Mouse (Mus musculus): ENCODE measurements around the gene Robo2.
A peak's percentile ranks its signal among the peaks of the same experiment; 100 is the strongest.
"Not testable (repeated sequence)": the region's sequence is repeated elsewhere in the genome, so short reads cannot be mapped to it uniquely, and the experiment has no call there.

Gene Robo2

DNA sequence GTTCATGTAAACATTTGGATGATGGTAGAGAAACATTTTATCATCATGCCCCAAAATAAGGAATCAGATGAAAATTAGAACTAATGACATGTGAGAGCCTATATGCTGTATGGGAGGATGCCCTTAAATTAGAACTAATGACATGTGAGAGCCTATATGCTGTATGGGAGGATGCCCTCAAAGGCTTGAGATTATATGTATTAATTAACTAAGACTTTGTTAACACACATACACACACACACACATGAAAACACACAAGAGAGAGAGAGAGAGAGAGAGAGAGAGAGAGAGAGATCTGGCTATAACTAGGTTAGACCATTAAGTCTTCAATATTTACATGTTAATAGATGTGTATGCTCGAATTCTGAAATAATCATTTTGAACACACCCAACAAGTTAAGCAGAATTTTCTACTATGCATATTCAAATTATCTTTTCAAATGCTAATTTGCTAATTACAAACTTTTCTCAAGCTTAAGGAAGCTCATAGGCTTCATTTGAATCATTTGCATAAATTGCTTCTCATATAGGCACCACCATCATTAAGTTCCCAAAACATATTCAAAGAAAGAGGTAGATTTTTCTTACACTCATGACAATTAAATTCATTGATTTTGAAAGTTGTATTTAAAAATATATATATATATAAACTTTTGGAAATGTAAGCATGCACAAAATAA lies 211.5 kb downstream of the Robo2 start:
- DNase-seq: no peak

DNA sequence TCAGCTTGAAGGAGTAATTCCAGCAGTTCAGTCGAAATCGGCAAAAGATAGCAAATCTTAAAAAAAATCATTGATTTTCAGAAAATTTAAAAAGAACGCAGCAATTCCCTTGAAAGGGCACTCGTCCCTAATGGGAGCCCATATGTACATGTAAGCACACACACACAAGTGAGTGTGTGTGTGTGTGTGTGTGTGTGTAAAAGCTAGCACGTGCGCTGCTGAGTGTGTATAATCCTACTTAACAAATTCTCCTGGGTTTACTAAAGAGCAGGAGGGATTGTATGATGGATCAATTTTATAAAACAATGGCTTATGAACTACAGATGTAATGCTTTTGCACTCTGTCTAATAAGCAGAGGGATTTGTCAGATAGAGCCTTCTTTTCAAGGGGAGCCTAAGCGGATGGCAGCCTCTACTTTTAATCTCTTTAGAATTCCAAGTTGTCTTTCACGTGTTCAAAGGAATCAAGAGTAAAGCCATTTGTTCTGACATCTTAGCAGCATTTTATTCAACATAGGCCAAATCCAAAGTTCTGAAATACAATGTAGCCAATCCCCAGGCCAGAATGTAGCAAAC lies 218.6 kb downstream of the Robo2 start:
- DNase-seq: peak; percentile 38

DNA sequence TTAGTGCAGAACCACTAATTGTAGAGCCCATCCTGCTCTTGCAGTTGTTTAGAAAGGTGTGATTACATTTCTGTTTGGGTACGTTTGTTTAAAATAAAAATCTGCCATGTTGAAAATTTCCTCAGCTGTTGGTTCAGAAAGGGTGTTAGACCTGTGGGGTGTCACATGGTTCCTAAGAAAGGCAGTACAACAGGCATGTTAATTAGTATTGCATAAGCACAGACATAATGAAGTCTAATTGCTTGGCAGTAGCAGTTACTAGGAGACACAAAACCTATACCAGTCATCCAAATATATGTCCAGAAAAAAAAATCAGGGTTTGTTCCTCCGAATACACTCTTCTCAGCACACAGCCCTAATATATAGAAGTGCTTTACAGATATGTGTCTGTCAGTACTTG lies 220.0 kb downstream of the Robo2 start:
- DNase-seq: no peak

DNA sequence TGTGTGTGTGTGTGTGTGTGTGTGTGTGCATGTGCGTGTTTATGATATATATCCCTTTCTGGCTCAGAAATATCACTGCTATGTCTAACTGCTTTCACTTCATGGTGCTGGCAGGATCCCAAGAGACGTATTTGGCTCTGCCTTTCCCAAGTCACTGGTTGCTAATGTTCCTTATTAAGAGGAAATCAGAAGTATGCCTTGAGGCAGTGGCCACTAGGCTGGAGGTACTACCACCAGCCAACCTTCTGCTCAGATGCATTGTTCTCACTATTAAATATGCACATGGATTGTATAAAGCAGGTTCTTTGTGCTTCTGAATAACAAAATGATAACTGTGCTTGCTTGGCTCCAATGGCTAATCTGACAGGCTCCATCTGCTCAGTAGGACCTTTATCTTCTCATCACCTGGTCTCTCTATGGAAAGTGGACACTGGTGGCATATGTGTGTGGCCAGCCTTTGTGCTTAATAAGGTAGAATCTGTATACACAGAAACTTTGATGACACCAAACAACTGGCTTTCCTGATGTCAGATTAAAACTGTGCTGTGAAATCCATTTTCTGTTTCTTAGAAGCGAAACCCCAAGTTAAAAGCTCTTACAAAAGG lies 229.0 kb downstream of the Robo2 start:
- DNase-seq: peak; percentile 56

DNA sequence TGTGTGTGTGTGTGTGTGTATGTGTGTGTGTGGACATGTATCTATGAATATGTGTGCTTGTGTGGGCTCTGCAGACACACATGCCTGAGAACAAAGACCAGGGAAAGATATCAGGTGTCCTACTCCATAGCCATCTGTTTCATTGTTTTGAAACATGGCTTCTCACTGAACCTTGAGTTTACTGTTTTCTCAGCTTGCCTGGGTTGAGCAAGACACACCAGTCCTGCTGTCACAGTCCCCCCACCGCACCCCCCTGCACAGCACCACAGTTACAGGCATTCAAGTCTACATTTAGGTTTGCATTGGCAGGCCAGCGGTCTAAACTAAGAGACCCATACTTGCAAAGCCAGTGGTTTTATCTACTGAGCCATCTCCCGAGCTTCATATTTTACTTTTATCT lies 239.0 kb downstream of the Robo2 start:
- DNase-seq: peak; percentile 30

DNA sequence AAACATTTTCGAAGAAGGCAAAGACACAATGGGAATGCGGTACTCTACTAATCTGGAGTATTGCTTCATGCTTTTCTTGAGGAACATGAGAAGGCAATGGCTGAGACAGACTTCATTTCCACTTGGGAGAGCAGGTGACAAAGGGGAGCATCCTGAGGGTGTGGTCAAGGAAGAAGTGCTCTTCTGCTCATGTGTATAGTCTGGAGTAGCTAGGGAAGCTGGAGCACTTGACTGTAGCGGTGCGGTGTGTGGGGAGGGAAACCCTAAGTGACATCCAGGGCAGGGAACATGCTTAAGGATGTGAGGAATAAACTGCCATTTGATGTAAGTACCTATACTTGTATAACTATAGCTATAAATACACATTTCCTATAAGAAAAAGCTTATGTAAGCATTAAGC lies 242.0 kb downstream of the Robo2 start:
- DNase-seq: no peak

DNA sequence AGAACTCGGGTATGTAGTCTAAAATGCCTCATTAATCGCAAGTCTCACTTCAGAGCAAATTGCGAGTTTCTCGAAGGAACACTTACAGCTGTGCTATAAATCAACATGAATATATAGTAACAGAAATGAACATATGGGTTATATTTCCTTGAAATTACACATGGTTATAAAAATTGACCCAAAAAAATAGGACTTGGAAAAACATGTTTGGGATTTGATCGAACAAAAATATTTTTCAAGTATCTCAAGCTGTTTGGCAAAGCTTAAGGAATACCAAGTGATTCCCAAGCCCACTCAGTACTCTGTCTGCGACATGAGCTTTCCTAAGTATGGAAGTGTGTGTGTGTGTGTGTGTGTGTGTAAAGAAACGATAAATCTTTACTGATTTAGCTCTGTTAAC lies 242.5 kb downstream of the Robo2 start:
- DNase-seq: no peak

DNA sequence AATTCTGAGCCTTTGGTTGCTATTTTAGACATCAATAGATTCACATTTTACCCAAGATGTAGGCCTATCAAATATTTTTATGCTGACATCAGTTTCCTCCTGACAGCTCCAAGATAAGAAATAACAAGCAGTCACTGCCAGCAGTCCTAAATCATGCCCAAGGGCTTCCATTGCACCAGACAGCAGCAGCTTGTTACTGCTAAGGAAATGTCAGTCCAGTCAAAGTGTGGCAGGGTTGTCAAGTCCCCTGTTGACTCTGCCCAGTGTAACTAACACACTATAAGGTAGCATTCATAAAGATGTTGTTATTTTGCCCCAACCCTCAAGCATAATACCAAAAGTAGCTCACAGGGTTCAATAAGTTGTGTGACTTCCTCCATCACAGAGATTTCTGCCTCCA lies 243.8 kb downstream of the Robo2 start:
- no peak for DNase-seq

DNA sequence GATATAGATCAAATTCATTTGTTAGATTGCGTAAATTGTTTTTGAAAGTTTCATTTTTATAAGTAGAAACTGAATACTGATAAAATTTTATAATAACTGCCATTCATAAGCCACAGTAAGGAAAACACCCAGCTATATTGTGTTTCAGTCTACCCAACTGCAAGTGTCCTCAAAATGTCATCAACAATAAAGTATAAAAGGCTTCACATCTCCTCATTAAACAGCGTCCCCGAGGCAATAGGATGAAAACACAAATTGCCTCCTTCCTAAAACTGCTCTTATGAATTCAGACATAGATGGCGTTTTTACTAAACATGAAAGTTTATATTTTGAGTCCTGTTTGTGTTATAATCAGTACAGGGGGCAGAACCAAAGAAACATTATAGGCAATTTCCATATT lies 249.6 kb downstream of the Robo2 start:
- DNase-seq: peak; percentile 92

DNA sequence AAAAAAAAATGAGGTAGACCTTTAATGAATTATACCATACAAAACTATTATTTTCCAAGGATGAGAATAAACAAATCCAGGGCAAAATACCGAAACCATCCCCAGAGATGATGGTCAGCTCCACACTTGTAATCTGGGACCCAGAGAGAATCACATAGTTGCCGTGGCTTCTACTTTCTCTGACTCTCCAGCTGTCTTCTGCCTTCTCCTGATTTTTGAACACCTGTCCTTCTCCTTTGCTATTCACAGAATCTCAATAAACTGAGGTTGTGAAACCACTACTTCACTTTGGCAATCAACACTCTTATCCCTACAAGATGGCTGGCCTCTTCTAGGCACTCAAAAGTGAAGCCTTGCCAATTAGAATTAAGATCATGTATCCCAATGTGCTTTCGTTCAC lies 252.4 kb downstream of the Robo2 start:
- DNase-seq: no peak

DNA sequence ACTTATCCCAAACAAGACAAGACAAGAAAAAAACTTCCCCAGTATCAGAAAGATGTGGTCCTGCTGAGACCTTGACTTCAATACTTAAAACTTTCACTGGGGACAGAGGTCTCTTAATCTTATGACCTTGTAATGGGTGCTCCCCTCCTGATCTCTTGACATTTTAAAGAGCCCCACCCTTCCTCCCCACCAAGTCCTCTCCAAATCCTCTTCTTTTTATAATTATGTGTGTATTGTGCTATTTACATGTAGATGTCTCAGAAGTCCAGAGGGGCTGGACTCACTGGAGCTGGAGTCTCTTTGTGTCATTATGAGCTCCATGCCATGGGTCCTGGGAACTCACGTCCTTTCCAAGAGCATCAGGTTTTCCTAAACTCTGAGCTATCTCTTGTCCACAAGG lies 275.4 kb downstream of the Robo2 start:
- DNase-seq: no peak

DNA sequence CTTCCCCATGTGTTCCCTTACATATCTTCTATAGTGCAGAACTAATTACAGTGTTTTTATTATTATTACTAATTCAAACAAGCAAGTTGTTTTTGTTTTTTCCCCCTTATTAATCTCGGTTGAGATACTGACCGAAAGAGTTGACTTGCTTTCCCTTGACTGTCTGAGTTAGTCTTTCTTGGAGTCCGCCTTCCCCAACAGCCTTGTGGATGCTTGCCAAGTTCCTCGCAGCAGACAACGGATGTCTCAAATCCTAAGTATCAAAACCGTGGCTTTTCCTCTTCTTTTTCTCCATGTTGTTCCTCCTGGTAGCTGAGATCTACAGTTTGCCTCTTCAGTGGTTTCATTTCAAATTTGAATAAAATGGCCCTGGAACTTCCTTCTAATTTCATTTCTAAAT lies 278.8 kb downstream of the Robo2 start:
- DNase-seq: no peak

DNA sequence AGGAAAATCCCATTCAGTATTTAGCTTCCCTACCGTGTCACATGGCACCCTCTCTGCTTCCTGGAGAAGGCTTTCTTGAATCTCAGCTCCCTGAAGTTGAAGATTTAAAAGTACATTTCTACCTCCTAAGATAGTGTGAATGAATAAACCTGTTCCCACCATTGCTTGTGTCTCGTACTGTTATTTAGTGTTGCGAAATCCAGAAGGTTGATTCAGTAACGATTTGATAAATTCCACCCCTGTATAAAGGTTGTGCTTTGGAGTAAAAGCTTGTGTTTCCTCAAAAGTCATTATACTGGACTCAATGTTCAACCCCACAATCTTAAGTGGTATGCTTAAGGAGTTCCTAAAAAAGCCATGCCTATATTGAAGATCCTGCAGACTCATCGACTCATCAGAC lies 280.3 kb downstream of the Robo2 start:
- DNase-seq: no peak

DNA sequence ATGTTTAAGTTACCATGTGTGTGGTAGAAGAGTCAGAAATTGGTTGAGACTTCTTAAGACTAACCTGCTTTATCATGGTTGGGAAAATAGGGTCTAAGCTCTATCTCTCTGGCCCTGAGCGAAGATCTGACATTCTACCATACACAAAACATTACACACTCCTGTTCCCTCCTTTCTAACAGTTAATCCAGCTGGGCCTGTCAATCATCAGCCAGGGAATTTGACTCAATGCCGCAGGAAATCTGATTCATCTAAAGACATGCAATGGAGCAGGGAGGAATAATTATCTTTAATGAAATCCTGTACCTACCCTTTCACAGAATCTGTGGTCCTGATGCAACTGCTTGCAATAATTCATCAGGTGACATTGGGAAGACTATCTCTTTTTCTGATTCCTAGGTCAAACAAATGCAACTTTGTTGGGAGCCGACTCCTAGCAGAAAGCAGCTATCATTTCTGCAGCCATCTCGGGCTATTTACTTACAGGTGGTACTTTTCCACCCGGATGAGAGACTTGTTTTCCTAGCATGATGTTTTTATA lies 283.1 kb downstream of the Robo2 start:
- DNase-seq: no peak

DNA sequence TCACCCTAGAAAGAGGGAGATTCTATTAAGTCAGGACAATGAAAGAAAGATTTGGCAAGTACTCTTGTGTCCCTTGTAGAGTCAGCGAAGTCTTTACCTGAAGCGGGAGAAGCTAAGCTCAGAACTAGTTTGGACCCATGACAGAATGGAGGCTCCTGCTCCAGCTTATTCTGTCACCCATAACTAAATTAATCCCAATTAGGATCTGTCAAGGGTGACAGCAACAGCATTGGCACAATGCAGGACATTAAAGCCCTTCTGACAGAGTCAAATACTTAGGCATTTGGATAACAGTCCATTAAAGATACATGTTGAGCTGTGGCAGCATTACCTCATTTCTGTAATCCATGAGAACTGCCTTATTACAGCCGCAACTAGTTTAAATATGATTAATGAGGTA lies 298.5 kb downstream of the Robo2 start:
- peak; percentile 62 for DNase-seq

DNA sequence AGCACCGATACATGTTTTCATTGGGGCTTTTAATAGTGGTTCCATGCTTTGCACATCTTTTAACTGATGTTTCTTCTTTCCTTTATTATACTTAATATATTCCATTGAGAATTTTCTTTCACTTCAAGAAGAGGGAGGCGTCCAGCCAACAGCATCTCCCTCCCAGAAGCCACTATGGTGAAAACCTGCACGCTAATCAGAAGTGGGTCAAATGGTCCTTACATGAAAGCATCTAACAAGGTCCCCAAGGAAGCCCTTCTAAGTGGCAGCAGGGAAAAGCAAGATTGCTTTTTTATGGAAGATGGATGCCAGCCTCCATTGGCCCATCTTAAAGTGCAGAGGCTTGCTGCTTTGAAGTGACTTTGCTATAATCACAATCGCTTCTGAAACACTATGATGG lies 300.5 kb downstream of the Robo2 start:
- peak; percentile 28 for DNase-seq

DNA sequence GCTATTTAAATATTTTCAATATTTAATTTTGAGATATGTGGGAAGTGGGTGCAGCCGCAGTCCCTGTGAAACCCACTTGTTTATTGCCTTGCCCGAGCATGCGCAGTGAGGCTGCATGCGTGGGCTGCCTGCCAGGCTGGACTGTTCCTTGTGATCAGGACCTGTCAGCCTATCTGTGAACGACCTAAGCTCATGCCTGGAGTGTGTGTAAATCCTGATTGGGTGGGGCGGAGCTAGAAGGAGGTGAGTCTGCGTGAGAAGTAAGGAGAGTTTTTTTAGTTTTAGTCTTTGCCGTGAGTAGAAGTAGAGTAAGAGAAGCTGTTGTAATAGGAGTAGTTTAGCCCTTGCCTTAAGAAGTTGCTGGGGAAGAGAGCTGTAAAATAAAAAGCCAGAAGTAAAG lies 307.2 kb downstream of the Robo2 start:
- not testable (repeated sequence) for DNase-seq

DNA sequence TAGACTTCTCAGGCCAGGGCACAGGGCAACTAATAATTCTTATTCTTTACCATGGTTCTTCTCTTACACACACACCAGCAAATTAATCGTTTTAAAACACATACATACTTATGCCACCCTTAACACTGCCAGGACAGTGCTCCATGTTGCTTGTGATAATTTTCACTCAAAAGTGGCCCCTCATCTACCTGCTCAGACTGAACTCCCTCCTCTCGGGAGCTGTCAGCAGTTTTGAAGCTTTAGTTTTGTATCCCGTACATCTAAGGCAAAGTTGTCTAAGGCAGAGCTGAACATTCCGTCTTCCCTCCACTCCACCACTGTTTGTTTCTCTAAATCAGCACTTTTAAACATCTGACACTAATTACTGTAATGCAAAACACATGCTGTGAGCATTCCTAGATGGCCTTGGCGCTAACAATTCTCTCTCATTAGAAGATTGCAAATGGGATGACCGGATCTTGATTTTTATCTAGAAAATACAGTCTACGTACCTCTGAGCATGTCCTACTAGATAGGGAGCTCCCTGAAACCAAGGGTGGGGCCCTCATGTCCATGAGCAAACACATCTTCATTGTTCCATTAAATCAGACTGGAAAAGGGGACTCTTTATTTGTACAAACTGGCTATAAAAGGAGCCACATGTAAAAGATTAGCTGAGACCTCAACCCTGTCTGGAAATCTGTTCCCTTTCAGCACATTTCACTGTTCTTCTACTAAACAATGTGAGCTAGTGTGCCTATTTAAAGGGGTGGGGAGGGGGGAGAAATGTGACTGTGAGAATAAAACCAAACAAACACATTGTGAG lies 318.4 kb downstream of the Robo2 start:
- DNase-seq: peak; percentile 47

DNA sequence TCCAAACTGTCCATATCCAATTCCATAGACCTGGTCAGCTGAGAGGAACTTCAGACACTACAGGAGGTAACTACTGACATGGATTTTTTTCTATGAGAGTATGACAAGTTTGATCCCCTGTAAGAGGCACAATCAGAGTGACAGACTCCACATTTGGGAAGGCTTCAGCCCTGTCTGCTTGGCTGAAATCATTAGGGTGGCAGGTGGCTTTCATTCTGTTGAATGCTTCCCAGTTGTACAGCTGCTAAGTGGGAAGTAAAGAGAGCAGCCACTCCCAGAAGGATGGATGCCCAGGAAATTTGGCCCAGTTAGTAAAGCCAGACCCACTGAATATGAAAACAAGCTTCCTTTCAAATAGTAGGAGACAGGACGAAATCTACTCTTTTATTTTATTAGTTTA lies 321.7 kb downstream of the Robo2 start:
- DNase-seq: peak; percentile 81

DNA sequence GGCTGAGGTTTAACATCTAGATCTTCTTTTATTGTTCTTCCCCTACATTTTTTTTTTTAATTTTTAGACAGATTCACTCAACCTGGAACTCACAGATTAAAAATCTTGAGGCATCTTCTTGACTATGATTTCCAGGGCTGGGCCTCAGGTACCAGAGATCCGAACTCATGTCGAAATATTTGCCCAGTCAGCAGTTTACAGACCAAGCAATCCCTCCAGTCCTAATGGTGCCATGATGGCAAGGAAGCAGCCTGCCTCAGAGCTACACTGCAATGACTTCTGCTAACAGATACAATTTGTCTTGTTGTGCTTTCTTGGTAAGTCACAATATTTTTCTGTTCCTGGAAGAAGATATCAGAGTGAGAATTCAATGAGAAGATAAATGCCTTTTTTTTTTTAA lies 327.4 kb downstream of the Robo2 start:
- no peak for DNase-seq

DNA sequence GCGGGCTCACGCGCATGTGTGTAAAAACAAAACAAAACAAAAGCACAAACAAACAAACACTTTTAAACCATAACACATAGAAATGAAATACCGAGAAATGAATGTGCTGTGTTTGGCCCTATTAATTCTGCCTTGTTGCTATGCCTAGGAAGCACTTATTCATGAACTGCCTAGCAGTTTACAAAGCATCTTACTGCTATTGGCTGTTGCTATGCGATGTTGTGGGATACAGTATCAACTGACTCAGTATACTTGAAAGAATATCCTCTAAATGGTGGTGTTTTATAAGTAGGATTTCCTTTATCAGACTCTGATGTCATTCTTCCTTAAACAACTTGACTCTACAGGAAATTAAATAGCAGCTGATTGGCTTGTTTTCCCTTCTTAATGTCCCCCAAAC lies 339.0 kb downstream of the Robo2 start:
- DNase-seq: no peak

DNA sequence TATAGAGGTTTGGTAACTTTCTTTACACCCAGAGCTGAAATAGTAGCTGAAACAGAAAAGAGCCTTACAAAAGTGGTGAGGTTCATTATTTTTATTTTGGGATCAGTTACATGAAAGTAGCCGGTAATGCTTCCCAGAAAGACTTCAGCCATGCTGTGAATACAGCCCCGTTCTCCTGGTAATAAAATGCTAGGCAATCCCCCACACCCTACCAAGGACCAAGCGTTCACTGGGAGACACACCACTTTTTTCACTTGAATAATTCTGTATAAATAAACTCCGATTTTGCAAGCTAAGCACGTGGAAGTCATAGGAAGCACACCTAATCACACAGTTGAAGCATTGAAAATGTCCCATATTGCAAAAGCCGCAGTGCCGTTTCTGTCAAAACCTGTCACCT lies 341.0 kb downstream of the Robo2 start:
- no peak for DNase-seq

DNA sequence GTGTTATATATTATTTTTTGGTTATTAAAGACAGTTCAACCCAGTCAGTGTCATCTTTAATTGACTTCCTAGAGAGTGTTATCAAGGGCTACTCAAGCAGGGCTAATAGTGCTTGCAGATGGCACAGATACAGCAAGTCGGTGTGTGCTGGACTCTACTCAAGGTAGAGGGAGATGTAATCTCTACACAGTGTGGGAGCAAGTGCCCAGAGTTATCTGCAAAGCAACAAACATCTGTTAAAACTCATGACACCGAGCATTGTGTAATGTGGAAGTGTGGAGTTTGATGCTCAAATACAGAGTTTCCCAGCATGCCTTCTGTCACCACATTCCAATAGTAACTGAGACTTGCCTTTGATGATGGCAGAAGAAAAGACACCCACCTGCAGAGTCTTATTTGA lies 345.7 kb downstream of the Robo2 start:
- DNase-seq: no peak

DNA sequence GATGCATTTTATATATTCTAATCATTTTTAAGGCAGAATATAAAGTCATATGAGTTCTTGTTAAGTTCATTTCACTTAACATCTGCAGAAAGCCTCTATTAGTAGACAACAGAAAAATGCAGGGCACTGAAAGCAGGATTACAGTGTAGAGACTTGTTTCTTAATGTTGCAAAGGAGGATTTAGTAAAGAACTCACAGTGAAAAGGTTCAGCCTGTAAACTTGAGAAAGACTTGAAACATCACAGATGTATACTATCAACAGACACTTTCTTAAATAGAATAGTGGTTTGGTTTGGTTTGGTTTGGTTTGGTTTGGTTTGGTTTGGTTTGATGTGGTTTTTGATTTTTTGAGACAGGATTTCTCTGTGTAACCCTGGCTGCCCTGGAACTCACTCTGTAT lies 349.7 kb downstream of the Robo2 start:
- DNase-seq: no peak

Measured in retina, postnatal 1 day (tissue).